ENCODE assay signal across 8 mouse cellular contexts in genomic region chr1:119648205-119649111, GRCm38 (mm10). TPM values are rescaled to one million over a fixed set of nuclear protein-coding genes. Genes with fewer than 3 reads are reported as not detected.
DNase-seq lines count a peak whose midpoint lies in the region; ATAC-seq and TF ChIP-seq lines count a peak whose summit lies in the region.

Gene Epb41l5 (minus strand): TSS chr1:119649000.

- peak; percentile 92 for DNase-seq in MEL (ENCODE audit: low read depth, low spot score)
- DNase-seq in cerebellum, adult 18-20 months = peak; percentile 68 to 72
- peak; percentile 87 for DNase-seq in forebrain, postnatal 0 days
- DNase-seq in heart, postnatal 36 days = peak; percentile 83
- peak; percentile 36 to 67 for DNase-seq in layer of hippocampus, adult 18-20 months (ENCODE audit: low spot score in 2 of 2)
- peak; percentile 89 for DNase-seq in lung, adult 2 months
- peak; percentile 92 for DNase-seq in testis, postnatal 14 days (ENCODE audit: low spot score)

- no peak for TF ChIP-seq RAD21 in MEL (IDR thresholded peaks at IDR 0.05; ENCODE audit: low read depth, low read length)

- no peak for TF ChIP-seq CTCF in MEL (IDR thresholded peaks at IDR 0.05 in 2 of 3, conservative IDR thresholded peaks at IDR 0.05 in 1 of 3; ENCODE audit: control insufficient read depth in 1 of 3, insufficient read depth in 1 of 3, low read depth in 2 of 3, low read length in 3 of 3, poor library complexity in 1 of 3, severe bottlenecking in 1 of 3)
- no peak for TF ChIP-seq CTCF in forebrain, postnatal 0 days (IDR thresholded peaks at IDR 0.05; ENCODE audit: low read depth)
- TF ChIP-seq CTCF in lung, adult 2 months (IDR thresholded peaks at IDR 0.05; ENCODE audit: insufficient read depth, low read length) = no peak

- peaks cover 0 to 8% of the 10 kb centered on the region in 2 experiments; a peak in 2 of 4 replicates for H3K36me3 ChIP-seq in MEL (ENCODE audit: control insufficient read depth in 1 of 2, insufficient read depth in 2 of 2, low read length in 2 of 2)
- no peaks in the 10 kb centered on the region for H3K36me3 ChIP-seq in forebrain, postnatal 0 days (ENCODE audit: insufficient read depth)

- peak within 1 kb of the TSS; percentile 88 to 99 for H3K4me3 ChIP-seq in MEL (ENCODE audit: control insufficient read depth in 1 of 2, insufficient read depth in 1 of 2, low read depth in 2 of 2, low read length in 2 of 2)
- H3K4me3 ChIP-seq in forebrain, postnatal 0 days (ENCODE audit: low read depth, low read length) = peak within 1 kb of the TSS; percentile 92
- peak within 1 kb of the TSS; percentile 68 for H3K4me3 ChIP-seq in lung, adult 2 months (replicated peaks; ENCODE audit: extremely low read depth, low read depth, low read length)

- no peaks in the 10 kb centered on the region for H3K9me3 ChIP-seq in MEL (replicated peaks; ENCODE audit: insufficient read depth, low read length)
- H3K9me3 ChIP-seq in forebrain, postnatal 0 days (ENCODE audit: low read length) = no peaks in the 10 kb centered on the region

- peak within 1 kb of the TSS; percentile 76 for H3K9ac ChIP-seq in MEL (ENCODE audit: control insufficient read depth, low read depth, low read length, poor library complexity, severe bottlenecking)
- peak within 1 kb of the TSS; percentile 73 for H3K9ac ChIP-seq in forebrain, postnatal 0 days

- TF ChIP-seq POLR2A in MEL (IDR thresholded peaks at IDR 0.05; ENCODE audit: control insufficient read depth in 1 of 2, insufficient read depth in 1 of 2, low read depth in 1 of 2, low read length in 2 of 2, poor library complexity in 1 of 2) = peak in 1 of 2 experiments; percentile 49; a peak in 1 of 4 replicates
- peak; percentile 71; the same call in 1 of the 2 replicates for TF ChIP-seq POLR2A in lung, adult 2 months (IDR thresholded peaks at IDR 0.05; ENCODE audit: borderline replicate concordance, extremely low read depth, low read depth, low read length)

- no peaks in the 10 kb centered on the region; a peak in 1 of 4 replicates for H3K4me1 ChIP-seq in MEL (ENCODE audit: control insufficient read depth in 1 of 2, insufficient read depth in 2 of 2, low read length in 2 of 2)
- no peaks in the 10 kb centered on the region for H3K4me1 ChIP-seq in forebrain, postnatal 0 days (ENCODE audit: insufficient read depth)
- no peaks in the 10 kb centered on the region for H3K4me1 ChIP-seq in lung, adult 2 months (ENCODE audit: control insufficient read depth, insufficient read depth, low read length)

- peak within 1 kb of the TSS; percentile 17; the same call in 1 of the 2 replicates for H3K27ac ChIP-seq in MEL (ENCODE audit: control insufficient read depth, low read depth, low read length)
- peak within 1 kb of the TSS; percentile 66 for H3K27ac ChIP-seq in forebrain, postnatal 0 days (ENCODE audit: low read depth, low read length)

- intact Hi-C loops in heart, postnatal 36 days (cut with DNase I) = loop anchor here (5.0 kb wide), 1 partner anchor 51 kb away; no protein-coding TSS in a partner anchor

- H3K4me2 ChIP-seq in forebrain, postnatal 0 days (ENCODE audit: low read depth) = peak within 1 kb of the TSS; percentile 91

- under 1% methylated on average over 86 of the region's 86 CpGs for WGBS in forebrain, postnatal 0 days
- under 1% methylated on average over 86 of the region's 86 CpGs for WGBS in lung, adult 2 months

- peak; percentile 97 for ATAC-seq in forebrain, postnatal 0 days
- ATAC-seq in neutrophil, adult 5-6 weeks (ENCODE audit: extremely low read depth, insufficient number of reproducible peaks, low FRiP score, poor library complexity, severe bottlenecking) = peak; percentile 53; the same call in 1 of the 2 replicates

- no peaks in the 10 kb centered on the region; the same call in 1 of the 2 replicates for H3K79me2 ChIP-seq in MEL (ENCODE audit: control insufficient read depth, insufficient read depth, low read length, poor library complexity)

- no peaks in the 10 kb centered on the region for H3K27me3 ChIP-seq in MEL (ENCODE audit: control insufficient read depth in 1 of 2, insufficient read depth in 2 of 2, low read length in 2 of 2)
- no peaks in the 10 kb centered on the region for H3K27me3 ChIP-seq in forebrain, postnatal 0 days (ENCODE audit: insufficient read depth, low read length)

- TF ChIP-seq EP300 in MEL (IDR thresholded peaks at IDR 0.05; ENCODE audit: low read depth in 1 of 2, low read length in 2 of 2) = 0 out of 4 replicates have a peak, but pooled peaks of 1 of the 2 experiments have one; percentile 4

TF ChIP-seq in MEL, 35 proteins besides CTCF, POLR2A, EP300 and RAD21:
- no peak for TF ChIP-seq GABPA (IDR thresholded peaks at IDR 0.05; ENCODE audit: low read depth, low read length)
- TF ChIP-seq NRF1 (IDR thresholded peaks at IDR 0.05; ENCODE audit: insufficient read depth, low read depth, low read length, poor library complexity, severe bottlenecking) = no peak
- TF ChIP-seq MAX (IDR thresholded peaks at IDR 0.05; ENCODE audit: low read length) = no peak
- TF ChIP-seq ZC3H11A (IDR thresholded peaks at IDR 0.05; ENCODE audit: low read depth, low read length) = 0 out of 2 replicates have a peak, but pooled peaks have one; percentile 15
- no peak for TF ChIP-seq E2F4 (IDR thresholded peaks at IDR 0.05; ENCODE audit: borderline replicate concordance, low read depth, low read length)
- no peak for TF ChIP-seq TAL1 (IDR thresholded peaks at IDR 0.05; ENCODE audit: low read length)
- peak; percentile 35; the same call in 1 of the 2 replicates for TF ChIP-seq HCFC1 (IDR thresholded peaks at IDR 0.05; ENCODE audit: low read depth, low read length)
- TF ChIP-seq ZNF384 (IDR thresholded peaks at IDR 0.05; ENCODE audit: low read depth, low read length) = peak; percentile 64; the same call in 1 of the 2 replicates
- peak; percentile 67; the same call in 1 of the 2 replicates for TF ChIP-seq ELF1 (IDR thresholded peaks at IDR 0.05; ENCODE audit: low read depth, low read length)
- TF ChIP-seq ETS1 (IDR thresholded peaks at IDR 0.05; ENCODE audit: low read depth, low read length) = 0 out of 2 replicates have a peak, but pooled peaks have one; percentile 5
- no peak for TF ChIP-seq JUND (IDR thresholded peaks at IDR 0.05; ENCODE audit: low read depth, low read length)
- peak; percentile 15; the same call in 1 of the 2 replicates for TF ChIP-seq NELFE (IDR thresholded peaks at IDR 0.05; ENCODE audit: low read depth, low read length)
- TF ChIP-seq KAT2A (conservative IDR thresholded peaks at IDR 0.05; ENCODE audit: low read depth, low read length) = no peak
- no peak; the same call in 1 of the 2 replicates for TF ChIP-seq SIN3A (IDR thresholded peaks at IDR 0.05; ENCODE audit: low read length)
- peak; percentile 77 for TF ChIP-seq TBP (IDR thresholded peaks at IDR 0.05; ENCODE audit: low read depth, low read length)
- TF ChIP-seq RCOR1 (IDR thresholded peaks at IDR 0.05; ENCODE audit: low read depth, low read length) = no peak
- no peak for TF ChIP-seq MAFK (IDR thresholded peaks at IDR 0.05; ENCODE audit: borderline replicate concordance, low read depth, low read length)
- TF ChIP-seq MXI1 (IDR thresholded peaks at IDR 0.05; ENCODE audit: low read depth, low read length) = no peak
- TF ChIP-seq GATA1 (IDR thresholded peaks at IDR 0.05; ENCODE audit: low read depth, low read length) = peak; percentile 1; the same call in 1 of the 2 replicates
- no peak for TF ChIP-seq CHD1 (IDR thresholded peaks at IDR 0.05; ENCODE audit: low read depth, low read length)
- peak; percentile 70; the same call in 1 of the 2 replicates for TF ChIP-seq UBTF (IDR thresholded peaks at IDR 0.05; ENCODE audit: borderline replicate concordance, insufficient read depth, low read depth, low read length)
TF ChIP-seq in MEL: peak in this region for 9.

RNA-seq across cellular contexts. Expression of gene Epb41l5, which starts in this region (rescaled TPM):
- total RNA-seq in MEL (2012; rRNA removed) = 6.1 and 7.0 TPM in 2 replicates
- polyA plus RNA-seq in MEL (2012; ENCODE audit: insufficient read depth in 1 of 2, insufficient read length in 2 of 2, low read depth in 1 of 2, low replicate concordance in 2 of 2, missing spikeins in 1 of 2) = 1 to 10 TPM in 1 of 2 experiments, not detected in 1; 8.8 TPM
- total RNA-seq in forebrain, postnatal 0 days (2014; rRNA removed) = 12.2 and 12.9 TPM in 2 replicates
- polyA plus RNA-seq in forebrain, postnatal 0 days (2015; fragmentation: Nextera tagmentation; extraction: Ambion mirVana) = 5.5 and 9.7 TPM in 2 replicates
- 1 to 10 TPM; 3.5 to 7.2 TPM for total RNA-seq in heart, postnatal 36 days (2021)
- total RNA-seq in layer of hippocampus, adult 18-20 months (2021) = 1 to 10 TPM; 4.4 to 5.4 TPM
- polyA plus RNA-seq in lung, adult 2 months (2012; rRNA removed) = 15.8 and 28.0 TPM in 2 replicates
- total RNA-seq in neutrophil, adult 5-6 weeks (2017) = 2.2 and 2.9 TPM in 2 replicates

Comparison
In these comparisons a context has a peak if more than half of its experiments do, and no peak if none do; other contexts are left out.
1. Peak in every context shown above with its lines: DNase-seq, ATAC-seq, H3K4me3 ChIP-seq and H3K27ac ChIP-seq.